Mouse (Mus musculus): ENCODE results near the gene Gli3. TPM values are rescaled to one million over a fixed set of nuclear protein-coding genes. Genes with fewer than 3 reads are reported as not detected.

Gene Gli3
- polyA plus RNA-seq, 1 experiment: 24.7 TPM

DNA sequence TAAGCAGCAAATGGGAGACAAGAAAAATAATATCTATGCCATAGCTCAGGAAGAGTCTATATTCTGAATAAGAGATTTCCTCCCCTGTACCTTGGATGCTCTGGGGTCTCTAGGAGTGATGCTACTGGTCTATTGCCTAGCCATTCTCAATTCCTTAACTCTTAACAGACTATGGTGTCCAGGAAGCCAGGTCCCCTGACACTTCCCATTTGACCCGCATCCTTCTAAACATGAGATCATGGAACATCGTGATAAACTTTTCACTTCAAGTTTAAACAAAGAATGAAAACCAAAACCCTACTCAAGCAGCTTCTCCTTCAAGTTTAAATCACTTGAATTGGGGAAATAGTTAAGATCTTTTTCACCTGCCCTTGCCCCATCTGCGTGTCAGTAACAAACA lies 279.3 kb downstream of the Gli3 start:
- H3K27ac ChIP-seq (ENCODE audit: insufficient read depth, low read length): no peak overlapping the region
- H3K9ac ChIP-seq (ENCODE audit: low read depth, poor library complexity, severe bottlenecking): no peak overlapping the region
- no peaks in the 10 kb centered on the region for H3K27me3 ChIP-seq (ENCODE audit: control insufficient read depth, insufficient read depth, low read length, poor library complexity, severe bottlenecking)
- H3K36me3 ChIP-seq (ENCODE audit: control insufficient read depth, insufficient read depth, low read length, poor library complexity, severe bottlenecking): no peaks in the 10 kb centered on the region
- no peak for TF ChIP-seq CTCF (IDR thresholded peaks at IDR 0.05; ENCODE audit: low read depth, low read length)
- no peak for TF ChIP-seq EP300 (IDR thresholded peaks at IDR 0.05; ENCODE audit: insufficient read depth, low read depth, low read length)
- TF ChIP-seq POLR2A (IDR thresholded peaks at IDR 0.05; ENCODE audit: insufficient read depth, low read length): no peak
- H3K9me3 ChIP-seq (replicated peaks; ENCODE audit: control insufficient read depth, insufficient read depth, low read length, poor library complexity, severe bottlenecking): no peaks in the 10 kb centered on the region
- no peak overlapping the region for H3K4me3 ChIP-seq (ENCODE audit: low read depth, low read length)
- no peaks in the 10 kb centered on the region for H3K4me1 ChIP-seq (ENCODE audit: control insufficient read depth, insufficient read depth, low read length)

DNA sequence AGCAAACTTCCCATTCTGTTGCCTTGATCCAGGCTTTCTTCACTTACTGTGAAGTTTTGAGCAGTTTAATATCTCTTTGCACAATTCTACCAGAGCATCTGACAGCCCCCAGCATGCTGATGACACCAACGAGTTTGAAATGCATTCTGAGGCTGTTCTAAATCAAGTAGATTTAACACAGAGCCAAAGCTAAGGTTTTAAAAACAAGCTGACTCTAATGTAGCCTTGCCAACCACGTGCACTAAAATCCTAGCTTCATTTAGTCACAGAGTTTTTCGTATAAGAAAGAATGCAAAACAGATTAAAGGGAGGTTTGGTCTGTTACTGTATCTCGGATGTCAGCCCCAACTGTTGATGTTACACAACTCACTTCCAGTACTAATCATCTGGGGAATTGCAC lies 279.7 kb downstream of the Gli3 start:
- Histone ChIP-seq H3K27me3 (ENCODE audit: control insufficient read depth, insufficient read depth, low read length, poor library complexity, severe bottlenecking) (no peaks in the 10 kb centered on the region), H3K9ac (ENCODE audit: low read depth, poor library complexity, severe bottlenecking) (no peak overlapping the region), H3K9me3 (replicated peaks; ENCODE audit: control insufficient read depth, insufficient read depth, low read length, poor library complexity, severe bottlenecking) (no peaks in the 10 kb centered on the region), H3K4me3 (ENCODE audit: low read depth, low read length) (no peak overlapping the region), H3K36me3 (ENCODE audit: control insufficient read depth, insufficient read depth, low read length, poor library complexity, severe bottlenecking) (no peaks in the 10 kb centered on the region), H3K27ac (ENCODE audit: insufficient read depth, low read length) (no peak overlapping the region), H3K4me1 (ENCODE audit: control insufficient read depth, insufficient read depth, low read length) (no peaks in the 10 kb centered on the region)
- TF ChIP-seq EP300 (IDR thresholded peaks at IDR 0.05; ENCODE audit: insufficient read depth, low read depth, low read length) (no peak), CTCF (IDR thresholded peaks at IDR 0.05; ENCODE audit: low read depth, low read length) (no peak), POLR2A (IDR thresholded peaks at IDR 0.05; ENCODE audit: insufficient read depth, low read length) (no peak)

- H3K9me3 ChIP-seq (replicated peaks; ENCODE audit: control insufficient read depth, insufficient read depth, low read length, poor library complexity, severe bottlenecking): no peaks in the 10 kb centered on the region
- H3K27me3 ChIP-seq (ENCODE audit: control insufficient read depth, insufficient read depth, low read length, poor library complexity, severe bottlenecking): no peaks in the 10 kb centered on the region
- no peak overlapping the region for H3K9ac ChIP-seq (ENCODE audit: low read depth, poor library complexity, severe bottlenecking)
- H3K4me3 ChIP-seq (ENCODE audit: low read depth, low read length): peak overlapping the region; percentile 55
- TF ChIP-seq POLR2A (IDR thresholded peaks at IDR 0.05; ENCODE audit: insufficient read depth, low read length) (no peak), EP300 (IDR thresholded peaks at IDR 0.05; ENCODE audit: insufficient read depth, low read depth, low read length) (no peak), CTCF (IDR thresholded peaks at IDR 0.05; ENCODE audit: low read depth, low read length) (peak; percentile 87)
- no peak overlapping the region for H3K27ac ChIP-seq (ENCODE audit: insufficient read depth, low read length)
- H3K4me1 ChIP-seq (ENCODE audit: control insufficient read depth, insufficient read depth, low read length): no peaks in the 10 kb centered on the region
- H3K36me3 ChIP-seq (ENCODE audit: control insufficient read depth, insufficient read depth, low read length, poor library complexity, severe bottlenecking): no peaks in the 10 kb centered on the region
These were observed 296.0 kb downstream of the Gli3 start for GRCm38 (mm10) chr13:15758835-15759632.

DNA sequence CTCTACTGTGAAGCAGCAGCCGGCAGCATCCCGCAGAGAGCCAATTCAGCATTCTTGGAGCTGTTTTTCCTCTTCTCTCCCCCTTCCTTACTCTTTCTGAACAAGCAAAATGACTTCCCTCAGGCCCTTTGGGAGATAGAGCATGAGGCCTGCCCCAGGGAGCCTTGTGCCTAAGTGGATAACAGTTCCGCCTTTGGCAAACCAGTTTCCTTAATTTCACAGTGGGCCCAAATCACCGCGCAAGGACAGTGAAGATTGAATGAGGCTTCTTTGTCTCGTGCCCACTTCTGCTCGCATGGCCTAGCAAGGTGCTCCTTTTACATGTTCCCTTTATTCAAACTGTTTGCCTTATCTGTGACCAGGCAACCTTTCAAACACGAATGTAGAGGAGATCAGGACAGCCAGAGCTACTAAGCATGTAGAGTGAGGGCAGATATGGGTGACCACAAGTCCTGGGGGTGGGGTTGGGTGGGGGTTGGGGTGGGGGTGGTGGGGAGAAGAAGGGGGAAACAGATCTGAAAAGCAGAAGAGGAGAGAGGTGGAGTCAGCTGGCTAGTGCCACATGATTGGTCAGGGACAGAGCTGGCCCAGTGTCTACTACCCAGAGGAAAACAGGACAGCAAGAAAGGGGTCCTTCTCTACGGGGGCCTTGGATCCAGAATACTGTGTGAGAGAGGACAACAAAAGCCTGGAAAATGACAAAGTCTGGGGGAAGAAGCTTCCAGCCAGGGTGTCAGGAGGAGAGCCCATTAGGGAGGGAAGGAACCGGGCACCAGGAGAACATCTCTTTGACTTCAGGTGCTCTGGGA lies 296.8 kb downstream of the Gli3 start:
- no peaks in the 10 kb centered on the region for H3K27me3 ChIP-seq (ENCODE audit: control insufficient read depth, insufficient read depth, low read length, poor library complexity, severe bottlenecking)
- peak overlapping the region; percentile 55 for H3K4me3 ChIP-seq (ENCODE audit: low read depth, low read length)
- TF ChIP-seq EP300 (IDR thresholded peaks at IDR 0.05; ENCODE audit: insufficient read depth, low read depth, low read length) (no peak), POLR2A (IDR thresholded peaks at IDR 0.05; ENCODE audit: insufficient read depth, low read length) (no peak), CTCF (IDR thresholded peaks at IDR 0.05; ENCODE audit: low read depth, low read length) (no peak)
- H3K9ac ChIP-seq (ENCODE audit: low read depth, poor library complexity, severe bottlenecking): no peak overlapping the region
- H3K9me3 ChIP-seq (replicated peaks; ENCODE audit: control insufficient read depth, insufficient read depth, low read length, poor library complexity, severe bottlenecking): no peaks in the 10 kb centered on the region
- no peak overlapping the region for H3K27ac ChIP-seq (ENCODE audit: insufficient read depth, low read length)
- no peaks in the 10 kb centered on the region for H3K36me3 ChIP-seq (ENCODE audit: control insufficient read depth, insufficient read depth, low read length, poor library complexity, severe bottlenecking)
- no peaks in the 10 kb centered on the region for H3K4me1 ChIP-seq (ENCODE audit: control insufficient read depth, insufficient read depth, low read length)

DNA sequence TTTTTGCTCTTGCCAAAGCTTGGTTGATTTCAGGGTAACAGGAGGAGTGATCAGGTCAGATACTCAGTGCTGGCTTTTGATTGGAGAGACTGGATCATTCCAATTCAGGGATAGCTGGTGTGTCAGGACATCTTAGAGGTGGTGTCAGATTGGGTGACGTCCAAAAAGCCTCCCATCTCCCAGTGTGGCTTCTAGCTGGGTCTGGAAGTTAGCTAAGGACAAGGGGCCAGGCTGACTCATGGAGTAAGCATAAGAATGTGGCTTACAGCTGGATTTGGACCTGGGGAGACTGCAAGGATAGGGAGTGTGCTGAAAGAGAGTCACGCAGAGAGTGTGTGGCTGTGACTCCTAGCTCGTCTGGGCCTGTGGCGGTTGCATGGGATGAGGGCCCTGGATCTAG lies 299.3 kb downstream of the Gli3 start:
- Histone ChIP-seq H3K27ac (ENCODE audit: insufficient read depth, low read length) (no peak overlapping the region), H3K4me3 (ENCODE audit: low read depth, low read length) (no peak overlapping the region), H3K9me3 (replicated peaks; ENCODE audit: control insufficient read depth, insufficient read depth, low read length, poor library complexity, severe bottlenecking) (no peaks in the 10 kb centered on the region), H3K4me1 (ENCODE audit: control insufficient read depth, insufficient read depth, low read length) (no peaks in the 10 kb centered on the region), H3K27me3 (ENCODE audit: control insufficient read depth, insufficient read depth, low read length, poor library complexity, severe bottlenecking) (no peaks in the 10 kb centered on the region), H3K36me3 (ENCODE audit: control insufficient read depth, insufficient read depth, low read length, poor library complexity, severe bottlenecking) (no peaks in the 10 kb centered on the region), H3K9ac (ENCODE audit: low read depth, poor library complexity, severe bottlenecking) (no peak overlapping the region)
- TF ChIP-seq EP300 (IDR thresholded peaks at IDR 0.05; ENCODE audit: insufficient read depth, low read depth, low read length) (no peak), POLR2A (IDR thresholded peaks at IDR 0.05; ENCODE audit: insufficient read depth, low read length) (no peak), CTCF (IDR thresholded peaks at IDR 0.05; ENCODE audit: low read depth, low read length) (no peak)
